Mouse (Mus musculus) neural tube, embryonic 10.5 days (tissue): Measurements from ENCODE around the gene Irs2.

Source experiments
- DNase-seq: peaks from one replicate; pipeline ENCODE4 v3.0.0-alpha.2; 2017; ENCODE audit warnings: low spot score; ENCODE audit errors: extremely low spot score

Irs2 gene

GRCm38 (mm10) chr8:11009431-11010071, 1.3 kb upstream of the Irs2 start:
- DNase-seq: peak; percentile 84

DNA sequence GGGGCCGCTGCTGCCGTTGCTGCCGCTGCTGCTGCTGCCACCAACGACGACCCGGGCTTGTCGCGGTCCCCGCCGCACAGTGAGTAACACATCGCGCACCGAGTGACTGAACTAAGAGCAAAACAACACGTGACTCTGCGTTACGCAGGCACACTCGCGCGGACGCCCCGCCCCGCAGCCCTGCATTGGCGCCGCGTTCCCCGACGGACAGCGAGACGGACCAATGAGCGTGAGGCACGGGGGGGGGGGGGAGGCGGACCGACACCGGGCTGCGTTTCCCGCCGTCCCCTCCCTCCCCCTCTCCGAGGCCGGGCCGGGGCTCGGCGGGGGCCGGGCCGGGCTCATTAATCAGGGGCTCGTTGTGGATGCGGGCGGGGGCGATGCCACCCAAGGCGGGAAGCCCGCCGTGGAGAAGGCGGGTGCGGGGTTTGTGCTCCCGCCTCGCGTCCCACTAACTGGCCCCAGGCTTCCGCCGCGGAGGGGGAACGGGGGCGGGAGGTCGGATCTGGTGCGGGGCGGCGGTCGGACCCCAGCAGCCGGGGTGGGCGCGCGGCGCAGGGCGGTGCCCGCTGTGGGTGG, 673 bp upstream of the Irs2 start:
- peak; percentile 97 for DNase-seq

DNA sequence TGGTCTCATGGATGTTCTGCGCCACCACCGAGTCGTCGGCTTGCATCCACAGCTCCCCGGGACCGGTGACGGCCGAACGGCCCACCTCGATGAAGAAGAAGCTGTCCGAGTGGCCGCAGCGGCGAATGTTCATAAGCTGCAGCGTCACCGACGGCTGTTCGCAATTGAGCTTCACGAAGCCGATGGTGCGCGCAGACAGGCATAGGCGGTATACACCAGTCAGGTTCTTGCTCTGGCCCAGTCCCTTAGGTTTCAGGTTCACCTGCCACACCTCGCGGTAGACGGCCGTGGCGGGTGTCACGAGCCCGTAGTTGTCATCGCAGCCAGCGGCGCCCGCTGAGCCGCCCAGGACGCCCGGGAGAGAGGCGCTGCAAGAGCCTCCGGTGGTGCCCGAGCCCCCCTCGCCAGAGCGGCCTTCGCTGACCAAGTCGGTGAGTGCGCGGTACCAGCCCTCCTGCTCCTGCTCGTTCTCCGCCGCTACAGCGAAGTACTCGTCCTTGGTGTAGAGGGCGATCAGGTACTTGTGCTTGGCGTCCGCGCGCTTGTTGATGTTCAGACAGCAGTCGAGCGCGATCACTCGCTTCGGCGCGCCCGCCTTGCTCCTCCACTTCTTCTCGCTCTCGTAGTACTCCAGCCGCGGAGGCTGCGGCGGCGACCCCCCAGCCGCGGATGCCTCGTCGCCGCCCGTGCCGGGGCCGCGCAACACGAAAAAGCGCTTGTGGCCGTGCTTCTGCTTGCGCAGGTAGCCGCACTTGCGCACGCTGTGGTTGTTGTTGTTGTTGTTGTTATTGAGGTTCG, 478 bp downstream of the Irs2 start:
- DNase-seq: peak; percentile 80

DNA sequence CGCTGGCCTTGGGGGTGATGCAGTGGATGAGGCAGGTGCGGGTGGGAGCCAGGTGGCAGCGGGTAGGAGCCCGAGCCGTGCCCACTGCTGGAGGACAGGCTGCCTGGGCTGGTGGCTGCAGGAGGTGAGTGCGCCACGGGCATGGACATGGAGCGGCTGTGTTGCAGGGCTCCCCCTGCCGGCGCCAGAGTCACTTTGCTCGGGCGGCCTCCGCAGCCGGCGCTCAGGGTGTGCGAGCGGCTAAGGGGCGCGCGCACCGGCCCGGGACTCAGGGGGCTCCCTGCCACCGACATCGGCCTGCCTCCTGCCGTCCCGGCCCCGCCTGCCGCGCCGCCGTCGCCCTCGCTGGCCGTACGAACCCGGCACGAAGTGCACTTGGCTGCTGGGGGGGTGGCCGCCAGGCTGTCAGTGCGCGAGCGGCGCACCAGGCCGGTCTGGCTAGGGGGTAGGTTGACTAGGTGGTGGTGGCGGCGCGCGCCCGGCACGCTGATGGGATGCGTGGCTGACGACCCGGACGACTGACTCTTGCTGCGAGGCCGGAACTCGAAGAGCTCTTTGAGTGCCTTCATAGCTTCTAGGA, 1.2 kb downstream of the Irs2 start:
- DNase-seq: peak; percentile 91

DNA sequence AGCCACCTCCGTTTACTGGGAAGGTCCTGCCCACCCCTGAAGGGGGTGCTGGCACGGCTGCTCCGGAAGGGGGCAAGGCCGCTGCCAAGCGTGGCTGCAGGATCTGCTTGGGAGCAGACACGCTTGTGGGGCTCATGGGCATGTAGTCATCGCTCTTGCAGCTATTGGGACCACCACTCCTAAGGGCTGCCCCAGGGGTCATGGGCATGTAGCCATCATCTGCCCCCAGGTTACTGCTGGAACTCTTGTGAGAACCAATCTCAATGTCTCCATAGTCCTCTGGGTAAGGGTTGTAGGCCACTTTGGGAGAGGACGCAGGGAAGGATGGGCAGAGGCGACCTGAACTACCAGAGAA, 2.0 kb downstream of the Irs2 start:
- no peak for DNase-seq

- no peak for DNase-seq
These were observed 2.6 kb downstream of the Irs2 start for GRCm38 (mm10) chr8:11005460-11006275.

DNA sequence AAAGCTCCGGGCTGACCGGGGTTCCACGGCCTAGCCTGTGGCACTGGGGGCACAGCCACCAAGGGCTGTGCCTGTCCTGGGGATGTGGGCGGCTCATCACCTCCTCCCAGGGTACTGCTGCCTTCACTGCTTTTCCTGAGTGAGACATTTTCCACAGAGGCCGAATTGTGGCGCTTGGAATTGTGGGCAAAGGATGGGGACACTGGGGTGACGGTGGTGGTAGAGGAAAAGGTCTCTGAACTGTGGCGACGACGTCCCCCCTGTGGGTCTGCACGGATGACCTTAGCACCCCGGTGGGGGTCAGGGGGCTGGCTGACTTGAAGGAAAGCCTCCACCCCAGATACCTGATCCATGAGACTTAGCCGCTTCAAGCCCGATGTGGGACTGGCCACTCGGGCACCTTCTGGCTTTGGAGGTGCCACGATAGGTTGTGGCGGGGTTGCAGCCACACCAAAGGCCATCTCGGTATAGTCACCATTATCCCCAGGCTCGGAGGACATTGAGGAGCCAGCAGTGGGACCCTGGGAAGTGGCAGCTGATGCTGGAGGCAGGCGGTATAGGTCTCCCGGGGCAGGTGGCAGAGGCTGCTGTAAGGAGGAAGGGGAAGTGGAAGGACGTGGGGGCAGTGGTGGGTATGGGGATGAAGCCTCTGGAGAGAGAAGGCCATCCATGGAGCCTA, 3.3 kb downstream of the Irs2 start:
- no peak for DNase-seq

- no peak for DNase-seq
These were observed 4.3 kb downstream of the Irs2 start for GRCm38 (mm10) chr8:11003917-11004470.

- DNase-seq: no peak
These were observed 5.0 kb downstream of the Irs2 start for GRCm38 (mm10) chr8:11003253-11003652.

GRCm38 (mm10) chr8:11002816-11003215, 5.4 kb downstream of the Irs2 start:
- DNase-seq: no peak

DNA sequence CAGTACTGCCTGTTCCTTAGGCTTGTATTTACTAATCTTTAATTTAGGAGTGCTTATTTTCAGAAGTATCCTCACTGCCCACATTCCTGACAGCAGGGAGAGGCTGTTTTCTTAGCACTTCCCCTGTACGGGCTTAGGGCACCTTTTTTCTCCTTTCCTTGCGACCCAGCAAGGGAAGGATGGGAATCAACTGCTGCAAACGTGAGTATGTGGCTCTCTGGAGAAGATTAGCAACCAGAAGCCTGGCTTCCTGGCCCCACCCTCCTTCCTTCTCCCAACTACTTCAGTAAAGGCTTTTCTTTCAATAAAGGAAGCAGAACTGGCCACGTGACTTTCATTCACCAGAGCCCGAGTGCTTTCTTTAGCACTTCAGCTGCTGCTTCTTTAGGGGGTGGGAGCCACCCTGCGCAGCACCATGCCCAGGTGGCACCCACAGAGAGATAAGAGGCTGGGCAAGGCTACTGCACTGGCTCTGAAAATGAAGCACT, 7.2 kb downstream of the Irs2 start:
- no peak for DNase-seq

- no peak for DNase-seq
These were observed 8.7 kb downstream of the Irs2 start for GRCm38 (mm10) chr8:10999538-10999937.

DNA sequence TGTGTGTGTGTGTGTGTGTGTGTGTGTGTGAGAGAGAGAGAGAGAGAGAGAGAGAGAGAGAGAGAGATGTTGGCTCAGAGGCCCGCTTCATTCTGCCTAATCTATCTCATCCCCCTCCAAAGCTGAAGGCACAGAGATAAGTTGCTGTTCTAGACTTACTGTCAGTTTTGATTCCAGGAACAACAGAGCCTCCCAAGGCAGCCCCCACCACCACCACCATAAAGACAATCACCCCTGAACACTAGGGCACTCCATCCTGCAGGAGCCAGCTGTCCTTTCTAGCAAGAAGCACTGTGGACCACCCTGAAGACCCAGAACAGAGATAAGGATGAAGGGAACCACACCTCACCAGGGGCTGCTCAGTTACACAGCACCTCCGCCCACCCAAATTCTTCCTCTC, 12.0 kb downstream of the Irs2 start:
- DNase-seq: no peak

- peak; percentile 12 for DNase-seq
These were observed 12.5 kb downstream of the Irs2 start for GRCm38 (mm10) chr8:10995756-10996155.

DNA sequence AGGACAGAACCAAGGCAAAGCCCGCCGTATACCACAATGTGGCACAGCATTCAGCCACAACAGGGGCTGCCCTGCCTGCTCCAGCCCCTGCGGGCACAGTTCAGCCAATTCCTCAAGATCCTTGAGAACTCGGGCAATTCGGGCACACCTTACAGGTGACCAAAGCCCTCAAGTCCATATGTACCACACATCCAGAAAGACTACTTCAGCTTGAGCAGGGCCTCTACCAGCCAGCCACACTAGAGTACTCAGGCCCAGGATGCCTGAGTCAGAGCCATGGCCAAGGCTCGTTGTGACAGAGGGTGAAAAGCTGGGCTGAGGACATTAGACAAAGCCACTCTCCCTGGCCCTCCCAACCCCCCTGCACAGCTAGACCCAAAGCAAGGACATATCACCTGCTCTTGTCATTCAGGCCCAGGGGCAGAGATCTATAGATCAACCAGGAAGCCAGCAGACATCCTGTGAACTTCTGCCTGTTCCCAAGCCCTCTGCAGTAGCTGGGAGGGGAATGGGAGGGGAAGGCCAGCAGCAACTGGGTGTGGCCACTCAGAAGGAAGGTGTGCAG, 13.8 kb downstream of the Irs2 start:
- DNase-seq: no peak

- no peak for DNase-seq
These were observed 14.6 kb downstream of the Irs2 start for GRCm38 (mm10) chr8:10993582-10994216.

DNA sequence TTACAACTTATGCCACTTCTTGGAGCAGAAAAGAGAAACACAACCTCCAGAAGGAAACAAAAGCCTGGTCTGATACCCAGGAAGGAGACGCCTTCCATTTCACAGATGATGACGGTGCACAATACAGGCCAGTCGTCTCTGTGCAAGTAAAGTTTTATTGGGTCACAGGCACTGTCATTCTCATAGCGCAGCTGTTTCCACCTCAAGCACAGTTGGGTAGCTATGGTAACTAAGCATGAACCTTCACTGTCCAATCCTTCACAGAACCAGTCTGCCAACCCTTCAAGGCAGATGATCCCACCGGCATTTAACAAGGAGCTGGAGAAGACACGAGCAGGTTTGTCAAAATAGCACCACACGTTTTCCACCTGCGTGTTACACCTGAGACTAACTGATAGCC, 16.2 kb downstream of the Irs2 start:
- DNase-seq: no peak

DNA sequence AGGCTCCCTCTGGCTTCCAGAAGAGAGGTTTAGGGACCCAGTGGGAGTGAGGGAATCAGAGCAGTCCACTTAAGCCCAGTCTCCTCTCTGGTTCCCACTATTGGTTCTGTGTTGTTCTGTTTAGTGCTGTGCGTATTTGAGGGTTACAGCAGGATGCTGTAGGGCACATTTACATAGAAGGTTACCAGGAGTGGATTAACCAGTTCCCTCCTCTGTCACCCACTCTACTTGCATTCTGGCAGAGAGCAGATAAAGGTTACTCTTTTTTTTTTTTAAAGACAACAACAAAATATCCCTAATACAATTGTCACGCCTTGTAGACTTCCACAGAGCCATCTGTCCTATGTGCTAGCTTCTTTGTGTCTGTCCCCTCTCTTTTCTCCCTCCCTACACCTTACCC, 16.9 kb downstream of the Irs2 start:
- DNase-seq: no peak

GRCm38 (mm10) chr8:10990421-10991110, 17.7 kb downstream of the Irs2 start:
- DNase-seq: no peak
